Mouse (Mus musculus) heart, embryonic 14.5 days (tissue): ENCODE measurements around the gene Olfr63. TPM values are rescaled to one million over a fixed set of nuclear protein-coding genes. Genes with fewer than 3 reads are reported as not detected.
"Not testable (repeated sequence)": the region's sequence is repeated elsewhere in the genome, so short reads cannot be mapped to it uniquely, and the experiment has no call there.

ENCODE experiments used
- ATAC-seq: fragments of 200-750 bp; cut with Nextera tagmentation; 2 replicates; pipeline ENCODE4 v1.8.0; 2017; ENCODE audit warnings: low read depth, moderate TSS enrichment; ENCODE audit not compliant: insufficient number of reproducible peaks, insufficient read depth, low FRiP score
- H3K27ac ChIP-seq, 2 experiments: fragments of 200-500 bp in 1 of 2; fragments of 300-500 bp in 1 of 2; sonication (generic) in 1 of 2; replicated peaks in 1 of 2; 2 replicates each; pipeline ENCODE4 v1.5.1; 2012 to 2014; ENCODE audit warnings: low read depth in 2 of 2, low read length in 2 of 2, control low read depth in 1 of 2, mild to moderate bottlenecking in 1 of 2, mixed read lengths in 1 of 2; ENCODE audit not compliant: control insufficient read depth in 1 of 2, insufficient read depth in 1 of 2
- H3K27me3 ChIP-seq: fragments of 300-500 bp; sonication (generic); 2 replicates; pipeline ENCODE4 v1.6.1; 2014; ENCODE audit warnings: mild to moderate bottlenecking, low read length, control low read depth; ENCODE audit not compliant: control insufficient read depth, insufficient read depth
- H3K36me3 ChIP-seq: fragments of 300-500 bp; sonication (generic); 2 replicates; pipeline ENCODE4 v1.6.1; 2014; ENCODE audit warnings: mild to moderate bottlenecking, control low read depth, low read length, mixed read lengths; ENCODE audit not compliant: control insufficient read depth, insufficient read depth
- H3K4me1 ChIP-seq, 2 experiments: fragments of 200-500 bp in 1 of 2; fragments of 300-500 bp in 1 of 2; sonication (generic) in 1 of 2; 2 replicates each; pipeline ENCODE4 v1.6.1; 2012 to 2014; ENCODE audit warnings: low read length in 2 of 2, control low read depth in 1 of 2, mixed read lengths in 1 of 2; ENCODE audit not compliant: control insufficient read depth in 2 of 2, insufficient read depth in 2 of 2
- H3K4me2 ChIP-seq: fragments of 300-500 bp; sonication (generic); 2 replicates; pipeline ENCODE4 v1.6.1; 2014; ENCODE audit warnings: mild to moderate bottlenecking, low read length
- H3K4me3 ChIP-seq, 2 experiments: fragments of 200-500 bp in 1 of 2; fragments of 300-500 bp in 1 of 2; sonication (generic) in 1 of 2; 2 replicates each; pipeline ENCODE4 v1.5.1; 2012 to 2014; ENCODE audit warnings: low read length in 2 of 2, mild to moderate bottlenecking in 2 of 2, control low read depth in 1 of 2, low read depth in 1 of 2, moderate library complexity in 1 of 2; ENCODE audit not compliant: control insufficient read depth in 1 of 2, insufficient read depth in 1 of 2
- H3K9ac ChIP-seq: fragments of 300-500 bp; sonication (generic); 2 replicates; pipeline ENCODE4 v1.6.1; 2014; ENCODE audit warnings: mild to moderate bottlenecking, low read length
- H3K9me3 ChIP-seq: fragments of 300-500 bp; sonication (generic); 2 replicates; pipeline ENCODE4 v1.6.1; 2016; ENCODE audit warnings: low read length, control low read depth; ENCODE audit not compliant: control insufficient read depth
- WGBS: fragments of 180-500 bp; shearing (Covaris S2); extraction: QIAGEN DNeasy Blood & Tissue Kit; methylation state at CpG from one replicate; pipeline ENCODE4 v1.1.7; 2014; 5-methylcytosine and 5-hydroxymethylcytosine counted together
- polyA plus RNA-seq: library from polyadenylated mRNA; unstranded; fragments of >200 nt; fragmentation: Nextera tagmentation; extraction: Ambion mirVana; gene quantifications from 2 replicates; pipeline ENCODE4 v1.2.1, GENCODE M21; 2014

Gene Olfr63
- polyA plus RNA-seq, 1 experiment from 2014 or later = not detected

DNA sequence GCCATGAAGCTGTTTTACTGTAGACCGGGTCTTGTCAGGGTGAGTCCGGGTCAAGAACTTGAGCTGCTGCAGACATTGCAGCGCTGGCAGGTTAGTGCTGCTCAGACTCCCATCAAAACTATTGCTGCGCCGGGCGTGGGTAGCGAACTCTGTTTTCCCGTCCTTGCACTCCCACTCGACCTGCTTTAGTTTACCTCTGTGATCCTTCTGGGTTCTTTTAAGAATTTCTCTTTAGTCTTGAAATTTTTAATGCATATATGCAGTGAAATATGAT lies 25.3 kb downstream of the Olfr63 start:
- H3K4me3 ChIP-seq, H3K27me3 ChIP-seq, H3K9ac ChIP-seq, H3K36me3 ChIP-seq, H3K9me3 ChIP-seq, H3K4me1 ChIP-seq, ATAC-seq, H3K27ac ChIP-seq: not testable (repeated sequence)
- peak overlapping the region; percentile 37; the same call in 1 of the 2 replicates for H3K4me2 ChIP-seq
- WGBS = no CpG with 5 or more reads among the region's 9 CpGs

Other genes with a start within 250 kb of the Olfr63 start
- gene Zfp763, start 231.3 kb upstream of the Olfr63 start, polyA plus RNA-seq = 5.5 and 6.6 TPM in 2 replicates
- not detected in 2 replicates for gene 4921501E09Rik, start 196.6 kb upstream of the Olfr63 start, polyA plus RNA-seq
- 3.9 and 7.2 TPM in 2 replicates for gene Zfp563, start 175.4 kb upstream of the Olfr63 start, polyA plus RNA-seq
- gene Morc2b, start 125.0 kb upstream of the Olfr63 start, polyA plus RNA-seq = 0.12 TPM in 1 of 2 replicates, not detected in the other
- 0.04 TPM in 1 of 2 replicates, not detected in the other for gene Olfr55, start 96.2 kb upstream of the Olfr63 start, polyA plus RNA-seq
- gene Olfr239, start 73.4 kb upstream of the Olfr63 start, polyA plus RNA-seq = not detected in 2 replicates
- gene Olfr1564, start 43.0 kb upstream of the Olfr63 start, polyA plus RNA-seq = not detected in 2 replicates
- gene Zfp955a, start 9.5 kb upstream of the Olfr63 start, polyA plus RNA-seq = 14.4 and 14.7 TPM in 2 replicates
- 6.9 and 7.4 TPM in 2 replicates for gene Zfp955b, start 24.9 kb downstream of the Olfr63 start, polyA plus RNA-seq
- gene Zfp81, start 94.2 kb downstream of the Olfr63 start, polyA plus RNA-seq = 6.8 and 9.0 TPM in 2 replicates
- gene Zfp101, start 130.0 kb downstream of the Olfr63 start, polyA plus RNA-seq = 7.3 and 7.8 TPM in 2 replicates
- not detected in 2 replicates for gene Actl9, start 168.2 kb downstream of the Olfr63 start, polyA plus RNA-seq